Mouse (Mus musculus) gastrocnemius, postnatal 36 days (tissue): Measurements from ENCODE around the gene D5Ertd579e. TPM values are rescaled to one million over a fixed set of nuclear protein-coding genes. Genes with fewer than 3 reads are reported as not detected.

Experiments
- DNase-seq, 2 experiments: peaks; one replicate each; pipeline ENCODE4 v3.0.0; 2022
- intact Hi-C: fragments of 180-260 bp; cut with DNase I; formaldehyde crosslinking; loops from one replicate; pipeline ENCODE4 v1.15.1; 2025
- total RNA-seq, 2 experiments: library from RNA; stranded (reverse); gene quantifications; 2 replicates each; pipeline ENCODE4 v1.2.3; 2021

The D5Ertd579e gene
- total RNA-seq, 2 experiments from 2014 or later = 70.4 to 74.0 TPM

DNA sequence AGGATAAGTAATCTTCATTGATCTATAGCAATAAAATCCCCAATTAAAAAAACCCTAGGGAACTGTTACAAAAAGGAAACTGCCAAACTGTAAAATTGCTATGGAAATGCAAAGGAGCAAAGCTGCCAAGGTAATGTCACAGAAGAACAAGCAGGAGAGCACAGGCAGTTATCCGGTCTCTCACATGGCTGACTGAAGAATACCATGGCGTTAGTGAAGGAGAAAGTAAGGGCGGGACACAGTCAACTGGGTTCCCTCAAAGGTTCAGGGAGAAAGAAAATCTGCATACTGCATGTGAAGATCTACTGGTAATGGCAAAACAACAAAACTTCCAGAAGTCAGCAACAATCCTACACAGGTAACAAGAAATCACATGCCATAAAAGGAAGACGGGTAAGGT, 139.5 kb downstream of the D5Ertd579e start:
- intact Hi-C loops = no loop called here
- no peak for DNase-seq

DNA sequence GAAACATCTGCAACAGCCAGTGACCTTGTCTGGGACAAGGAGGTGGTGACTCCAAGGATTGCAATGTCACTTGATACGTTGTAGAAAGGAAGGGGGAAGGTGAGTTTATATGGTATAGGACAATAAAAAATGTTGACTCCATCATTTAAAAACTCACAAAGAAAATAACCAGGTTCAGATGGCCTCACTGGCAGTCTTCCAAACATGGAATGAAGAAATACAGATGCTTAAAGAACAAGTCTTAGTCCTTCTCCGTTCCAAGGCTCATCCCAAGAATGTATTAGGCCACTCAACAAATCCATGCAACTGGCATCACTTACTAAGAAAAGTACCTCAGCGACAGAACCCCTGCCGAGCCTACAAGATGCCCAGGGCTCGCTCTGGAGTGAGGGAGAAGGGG, 141.3 kb downstream of the D5Ertd579e start:
- no peak for DNase-seq
- intact Hi-C loops = no loop called here

DNA sequence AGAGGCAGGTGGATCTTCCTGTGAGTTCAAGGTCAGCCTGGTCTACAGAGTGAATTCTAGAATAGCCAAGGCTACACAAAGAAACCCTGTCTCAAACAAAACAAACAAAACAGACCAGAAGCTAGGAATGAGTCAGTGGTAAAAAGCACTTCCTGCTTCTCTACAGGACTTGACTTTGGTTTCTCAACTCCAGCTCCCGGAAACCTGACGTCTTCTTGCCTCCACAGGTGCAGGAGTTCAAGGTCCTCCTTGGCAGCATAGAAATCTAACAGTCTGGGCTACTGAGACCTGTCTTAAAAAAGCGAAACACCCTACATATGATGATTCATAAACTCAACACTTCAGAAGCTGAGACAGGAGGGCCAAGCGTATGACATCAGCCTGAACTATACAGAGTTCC, 141.9 kb downstream of the D5Ertd579e start:
- intact Hi-C loops = no loop called here
- no peak for DNase-seq

DNA sequence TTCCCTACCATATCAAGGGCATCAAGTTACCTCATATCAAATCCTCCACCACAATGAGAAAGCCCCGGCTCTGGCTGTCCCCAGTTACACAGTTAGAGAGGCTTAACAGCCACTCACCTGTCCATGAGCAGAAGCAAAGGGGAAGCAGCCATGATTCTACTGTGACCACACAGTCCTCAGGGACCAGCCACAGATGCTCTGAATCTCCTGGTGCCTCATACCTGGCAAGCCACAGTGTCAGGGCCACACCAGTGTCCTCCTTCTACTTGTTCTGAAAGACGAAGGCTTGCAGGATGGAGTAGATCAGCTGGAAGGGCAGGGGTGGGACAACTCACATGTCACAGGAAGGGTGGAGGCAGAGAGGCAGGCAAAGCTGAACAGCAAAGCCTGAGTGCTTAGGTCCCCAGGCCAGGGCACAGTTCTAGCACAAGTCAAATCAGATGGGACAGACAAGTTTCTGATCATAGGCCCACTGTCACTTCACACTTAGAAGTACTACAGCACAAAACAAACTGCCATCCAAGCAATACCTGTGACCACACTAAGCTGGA, 142.7 kb downstream of the D5Ertd579e start:
- intact Hi-C loops = no loop called here
- DNase-seq = no peak

DNA sequence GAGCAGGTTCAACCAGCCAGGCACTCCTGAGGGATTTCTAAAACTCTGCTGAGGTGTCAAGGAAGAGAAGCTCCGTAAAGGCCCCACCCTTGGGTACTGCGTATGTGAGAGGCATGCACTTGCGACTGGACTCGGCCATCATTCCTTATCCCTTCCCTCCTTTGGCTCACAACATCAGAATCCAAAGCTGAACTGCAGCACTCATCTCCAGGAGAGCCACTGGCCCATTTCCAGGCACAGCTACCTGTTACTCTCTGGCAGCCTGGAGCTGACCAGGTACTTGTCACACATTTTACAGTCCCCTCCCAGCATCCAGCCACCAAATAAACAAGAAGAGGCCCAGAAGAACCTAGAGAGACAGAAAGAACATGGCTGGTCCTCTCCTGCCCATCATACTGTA, 143.4 kb downstream of the D5Ertd579e start:
- no peak for DNase-seq
- intact Hi-C loops = no loop called here

Other genes with a start within 250 kb of the D5Ertd579e start
- 10 to 100 TPM; 30.9 to 34.7 TPM for gene Grpel1, start 231.0 kb downstream of the D5Ertd579e start, total RNA-seq
- 10 to 100 TPM; 11.6 to 13.0 TPM for gene Tada2b, start 211.7 kb downstream of the D5Ertd579e start, total RNA-seq
- under 1 TPM; 0.10 to 0.15 TPM for gene Ccdc96, start 211.4 kb downstream of the D5Ertd579e start, total RNA-seq
- 10 to 100 TPM; 10.4 to 13.3 TPM for gene Tbc1d14, start 102.7 kb downstream of the D5Ertd579e start, total RNA-seq
- gene Bloc1s4, start 52.6 kb upstream of the D5Ertd579e start, total RNA-seq = 1 to 10 TPM; 6.7 to 7.8 TPM
- 100 to 1,000 TPM; 218 to 221 TPM for gene Mrfap1, start 100.7 kb upstream of the D5Ertd579e start, total RNA-seq
- gene Man2b2, start 134.6 kb upstream of the D5Ertd579e start, total RNA-seq = 1 to 10 TPM; 3.6 to 4.1 TPM
- gene Ppp2r2c, start 172.5 kb upstream of the D5Ertd579e start, total RNA-seq = under 1 TPM; 0.23 to 0.32 TPM